Mouse (Mus musculus): Measurements from ENCODE around the gene Scand1. TPM values are rescaled to one million over a fixed set of nuclear protein-coding genes. Genes with fewer than 3 reads are reported as not detected.

Scand1 gene
- total and polyA plus RNA-seq, 2 experiments from 2014 or later = 132 to 377 TPM

- no peaks in the 10 kb centered on the region for H3K27me3 ChIP-seq (ENCODE audit: insufficient read depth, low read length)
- no peak for DNase-seq (ENCODE audit: low spot score)
- H3K4me3 ChIP-seq (ENCODE audit: low read length) = no peak overlapping the region
- no peak overlapping the region for H3K9ac ChIP-seq (replicated peaks; ENCODE audit: low read length)
- WGBS = 84% methylated on average over 2 of the region's 2 CpGs
- H3K9me3 ChIP-seq (ENCODE audit: low read length) = no peaks in the 10 kb centered on the region
- H3K27ac ChIP-seq = no peak overlapping the region
- no peak for ATAC-seq
- no peaks in the 10 kb centered on the region for H3K4me1 ChIP-seq (ENCODE audit: insufficient read depth, low read length)
- H3K36me3 ChIP-seq (ENCODE audit: insufficient read depth, low read length) = peaks cover 12% of the 10 kb centered on the region; the same call in 1 of the 2 replicates
- no peak overlapping the region for H3K4me2 ChIP-seq (ENCODE audit: low read depth, low read length)
- TF ChIP-seq CTCF (IDR thresholded peaks at IDR 0.05; ENCODE audit: low read depth) = no peak
Observed at GRCm38 (mm10) chr2:156285161-156285560, 27.3 kb downstream of the Scand1 start.

- no peak overlapping the region for H3K4me2 ChIP-seq (ENCODE audit: low read depth, low read length)
- H3K9me3 ChIP-seq (ENCODE audit: low read length) = no peaks in the 10 kb centered on the region
- peaks cover 7% of the 10 kb centered on the region; the same call in 1 of the 2 replicates for H3K36me3 ChIP-seq (ENCODE audit: insufficient read depth, low read length)
- no peak overlapping the region for H3K9ac ChIP-seq (replicated peaks; ENCODE audit: low read length)
- no peaks in the 10 kb centered on the region for H3K27me3 ChIP-seq (ENCODE audit: insufficient read depth, low read length)
- 47% methylated on average over 4 of the region's 4 CpGs for WGBS
- no peak overlapping the region for H3K4me3 ChIP-seq (ENCODE audit: low read length)
- no peak for TF ChIP-seq CTCF (IDR thresholded peaks at IDR 0.05; ENCODE audit: low read depth)
- DNase-seq (ENCODE audit: low spot score) = no peak
- no peak for ATAC-seq
- no peak overlapping the region for H3K27ac ChIP-seq
- no peaks in the 10 kb centered on the region for H3K4me1 ChIP-seq (ENCODE audit: insufficient read depth, low read length)
Observed at GRCm38 (mm10) chr2:156281227-156281626, 31.3 kb downstream of the Scand1 start.

- H3K4me3 ChIP-seq (ENCODE audit: low read length) = no peak overlapping the region
- H3K4me2 ChIP-seq (ENCODE audit: low read depth, low read length) = no peak overlapping the region
- peak overlapping the region; percentile 26; the same call in 1 of the 2 replicates for H3K27ac ChIP-seq
- peaks cover 17% of the 10 kb centered on the region for H3K36me3 ChIP-seq (ENCODE audit: insufficient read depth, low read length)
- WGBS = 51% methylated on average over 4 of the region's 4 CpGs
- no peaks in the 10 kb centered on the region for H3K4me1 ChIP-seq (ENCODE audit: insufficient read depth, low read length)
- no peaks in the 10 kb centered on the region for H3K9me3 ChIP-seq (ENCODE audit: low read length)
- TF ChIP-seq CTCF (IDR thresholded peaks at IDR 0.05; ENCODE audit: low read depth) = peak; percentile 96
- no peak overlapping the region for H3K9ac ChIP-seq (replicated peaks; ENCODE audit: low read length)
- peak; percentile 91 for DNase-seq (ENCODE audit: low spot score)
- peak; percentile 75; the same call in 1 of the 2 replicates for ATAC-seq
- no peaks in the 10 kb centered on the region for H3K27me3 ChIP-seq (ENCODE audit: insufficient read depth, low read length)
Observed at GRCm38 (mm10) chr2:156278226-156279017, 34.1 kb downstream of the Scand1 start.

- no peaks in the 10 kb centered on the region for H3K9me3 ChIP-seq (ENCODE audit: low read length)
- H3K4me2 ChIP-seq (ENCODE audit: low read depth, low read length) = no peak overlapping the region
- H3K4me3 ChIP-seq (ENCODE audit: low read length) = no peak overlapping the region
- WGBS = 97% methylated on average over 6 of the region's 6 CpGs
- ATAC-seq (no peak), DNase-seq (ENCODE audit: low spot score) (no peak)
- no peaks in the 10 kb centered on the region for H3K27me3 ChIP-seq (ENCODE audit: insufficient read depth, low read length)
- no peak overlapping the region for H3K9ac ChIP-seq (replicated peaks; ENCODE audit: low read length)
- TF ChIP-seq CTCF (IDR thresholded peaks at IDR 0.05; ENCODE audit: low read depth) = no peak
- peaks cover 14% of the 10 kb centered on the region for H3K36me3 ChIP-seq (ENCODE audit: insufficient read depth, low read length)
- no peaks in the 10 kb centered on the region for H3K4me1 ChIP-seq (ENCODE audit: insufficient read depth, low read length)
- no peak overlapping the region for H3K27ac ChIP-seq
Observed at GRCm38 (mm10) chr2:156272553-156272952, 40.0 kb downstream of the Scand1 start.

- TF ChIP-seq CTCF (IDR thresholded peaks at IDR 0.05; ENCODE audit: low read depth) = no peak
- 93% methylated on average over 9 of the region's 9 CpGs for WGBS
- Histone ChIP-seq H3K4me1 (ENCODE audit: insufficient read depth, low read length) (no peaks in the 10 kb centered on the region), H3K4me3 (ENCODE audit: low read length) (no peak overlapping the region), H3K9ac (replicated peaks; ENCODE audit: low read length) (no peak overlapping the region), H3K9me3 (ENCODE audit: low read length) (no peaks in the 10 kb centered on the region), H3K36me3 (ENCODE audit: insufficient read depth, low read length) (no peaks in the 10 kb centered on the region; the same call in 1 of the 2 replicates), H3K27me3 (ENCODE audit: insufficient read depth, low read length) (no peaks in the 10 kb centered on the region), H3K4me2 (ENCODE audit: low read depth, low read length) (no peak overlapping the region), H3K27ac (no peak overlapping the region)
- no peak for DNase-seq (ENCODE audit: low spot score)
- no peak for ATAC-seq
Observed at GRCm38 (mm10) chr2:156267636-156268035, 44.9 kb downstream of the Scand1 start.

- ATAC-seq (no peak), DNase-seq (ENCODE audit: low spot score) (no peak)
- peaks cover 8% of the 10 kb centered on the region; the same call in 1 of the 2 replicates for H3K36me3 ChIP-seq (ENCODE audit: insufficient read depth, low read length)
- no peaks in the 10 kb centered on the region for H3K9me3 ChIP-seq (ENCODE audit: low read length)
- no peak overlapping the region for H3K27ac ChIP-seq
- H3K27me3 ChIP-seq (ENCODE audit: insufficient read depth, low read length) = no peaks in the 10 kb centered on the region
- H3K4me1 ChIP-seq (ENCODE audit: insufficient read depth, low read length) = no peaks in the 10 kb centered on the region
- 78% methylated on average over 4 of the region's 4 CpGs for WGBS
- no peak overlapping the region for H3K9ac ChIP-seq (replicated peaks; ENCODE audit: low read length)
- no peak overlapping the region for H3K4me2 ChIP-seq (ENCODE audit: low read depth, low read length)
- no peak for TF ChIP-seq CTCF (IDR thresholded peaks at IDR 0.05; ENCODE audit: low read depth)
- no peak overlapping the region for H3K4me3 ChIP-seq (ENCODE audit: low read length)
Observed at GRCm38 (mm10) chr2:156263204-156263893, 49.2 kb downstream of the Scand1 start.

Small RNAs within 50 kb of the gene (microRNA-seq; reads per million reads assigned to microRNA genes)
- gene Gm22759 = 0 reads per million in 2 experiments

Other genes with a start within 250 kb of the Scand1 start
- gene Spag4, start 247.5 kb downstream of the Scand1 start, total RNA-seq (2014; rRNA removed) = 7.9 and 18.5 TPM in 2 replicates
- 8.3 and 8.7 TPM in 2 replicates for gene Spag4, start 247.5 kb downstream of the Scand1 start, polyA plus RNA-seq (2015; fragmentation: Nextera tagmentation; extraction: Ambion mirVana)
- gene Cpne1, start 200.7 kb downstream of the Scand1 start, total RNA-seq (2014; rRNA removed) = 49.8 and 65.0 TPM in 2 replicates
- 12.8 and 16.4 TPM in 2 replicates for gene Cpne1, start 200.7 kb downstream of the Scand1 start, polyA plus RNA-seq (2015; fragmentation: Nextera tagmentation; extraction: Ambion mirVana)
- gene Rbm12, start 200.7 kb downstream of the Scand1 start, total RNA-seq (2014; rRNA removed) = 27.1 and 33.9 TPM in 2 replicates
- gene Rbm12, start 200.7 kb downstream of the Scand1 start, polyA plus RNA-seq (2015; fragmentation: Nextera tagmentation; extraction: Ambion mirVana) = 15.5 and 16.9 TPM in 2 replicates
- gene Gm28036, start 185.6 kb downstream of the Scand1 start, total RNA-seq (2014; rRNA removed) = 46.0 and 82.1 TPM in 2 replicates
- gene Gm28036, start 185.6 kb downstream of the Scand1 start, polyA plus RNA-seq (2015; fragmentation: Nextera tagmentation; extraction: Ambion mirVana) = 10.6 and 12.0 TPM in 2 replicates
- gene Romo1, start 168.7 kb downstream of the Scand1 start, total RNA-seq (2014; rRNA removed) = 113 and 152 TPM in 2 replicates
- gene Romo1, start 168.7 kb downstream of the Scand1 start, polyA plus RNA-seq (2015; fragmentation: Nextera tagmentation; extraction: Ambion mirVana) = 604 and 613 TPM in 2 replicates
- 42.2 and 49.2 TPM in 2 replicates for gene Nfs1, start 168.5 kb downstream of the Scand1 start, total RNA-seq (2014; rRNA removed)
- gene Nfs1, start 168.5 kb downstream of the Scand1 start, polyA plus RNA-seq (2015; fragmentation: Nextera tagmentation; extraction: Ambion mirVana) = 37.5 and 39.2 TPM in 2 replicates
- 250 and 341 TPM in 2 replicates for gene Rbm39, start 132.5 kb downstream of the Scand1 start, total RNA-seq (2014; rRNA removed)
- gene Rbm39, start 132.5 kb downstream of the Scand1 start, polyA plus RNA-seq (2015; fragmentation: Nextera tagmentation; extraction: Ambion mirVana) = 448 and 480 TPM in 2 replicates
- gene Phf20, start 116.2 kb downstream of the Scand1 start, total RNA-seq (2014; rRNA removed) = 27.3 and 31.0 TPM in 2 replicates
- gene Phf20, start 116.2 kb downstream of the Scand1 start, polyA plus RNA-seq (2015; fragmentation: Nextera tagmentation; extraction: Ambion mirVana) = 100 and 105 TPM in 2 replicates
- 1.7 and 3.3 TPM in 2 replicates for gene Cnbd2, start 405 bp downstream of the Scand1 start, total RNA-seq (2014; rRNA removed)
- 7.9 and 8.2 TPM in 2 replicates for gene Cnbd2, start 405 bp downstream of the Scand1 start, polyA plus RNA-seq (2015; fragmentation: Nextera tagmentation; extraction: Ambion mirVana)
- 228 and 259 TPM in 2 replicates for gene Epb41l1, start 108.2 kb upstream of the Scand1 start, total RNA-seq (2014; rRNA removed)
- gene Epb41l1, start 108.2 kb upstream of the Scand1 start, polyA plus RNA-seq (2015; fragmentation: Nextera tagmentation; extraction: Ambion mirVana) = 10.7 and 11.2 TPM in 2 replicates
- gene Aar2, start 234.9 kb upstream of the Scand1 start, total RNA-seq (2014; rRNA removed) = 47.4 and 61.6 TPM in 2 replicates
- gene Aar2, start 234.9 kb upstream of the Scand1 start, polyA plus RNA-seq (2015; fragmentation: Nextera tagmentation; extraction: Ambion mirVana) = 39.2 and 40.3 TPM in 2 replicates

Data from hindbrain, postnatal 0 days (tissue).